Mouse (Mus musculus) gastrocnemius, postnatal 10 days (tissue): Measurements from ENCODE around the gene Fabp7. TPM values are rescaled to one million over a fixed set of nuclear protein-coding genes. Genes with fewer than 3 reads are reported as not detected.

ENCODE experiments used
- DNase-seq: peaks from one replicate; pipeline ENCODE4 v3.0.0; 2021; ENCODE audit warnings: mixed read lengths
- total RNA-seq, 2 experiments: library from RNA; stranded (reverse); gene quantifications; 2 replicates each; pipeline ENCODE4 v1.2.3; 2021

The Fabp7 gene
- total RNA-seq, 2 experiments from 2014 or later: 1.6 to 1.8 TPM

DNA sequence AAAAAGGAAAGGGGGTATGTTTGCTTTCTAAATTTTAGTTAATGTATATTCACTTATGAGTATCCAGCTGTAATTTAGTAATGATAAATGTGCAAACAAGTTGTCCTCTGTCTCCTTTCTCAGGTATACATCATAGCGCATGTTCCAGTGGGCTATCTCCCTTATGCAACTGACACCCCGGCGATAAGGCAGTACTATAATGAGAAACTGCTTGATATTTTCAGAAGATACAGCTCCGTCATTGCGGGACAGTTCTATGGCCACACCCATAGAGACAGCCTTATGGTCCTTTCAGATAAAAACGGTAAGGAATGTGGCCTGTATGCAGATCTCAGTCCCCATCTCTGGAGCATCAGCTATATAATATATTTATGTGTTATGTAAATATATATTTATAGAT is 23.1 kb downstream of the Fabp7 start:
- no peak for DNase-seq

GRCm38 (mm10) chr10:57812161-57812856 is 27.6 kb downstream of the Fabp7 start:
- no peak for DNase-seq

GRCm38 (mm10) chr10:57814295-57814694 is 29.6 kb downstream of the Fabp7 start:
- DNase-seq: no peak

- DNase-seq: no peak
Measured at GRCm38 (mm10) chr10:57815869-57816268, 31.2 kb downstream of the Fabp7 start.

GRCm38 (mm10) chr10:57819209-57819608 is 34.5 kb downstream of the Fabp7 start:
- no peak for DNase-seq

- DNase-seq: no peak
Measured at GRCm38 (mm10) chr10:57822473-57822872, 37.8 kb downstream of the Fabp7 start.

GRCm38 (mm10) chr10:57828649-57829048 is 44.0 kb downstream of the Fabp7 start:
- no peak for DNase-seq

GRCm38 (mm10) chr10:57829621-57830020 is 44.9 kb downstream of the Fabp7 start:
- DNase-seq: no peak

DNA sequence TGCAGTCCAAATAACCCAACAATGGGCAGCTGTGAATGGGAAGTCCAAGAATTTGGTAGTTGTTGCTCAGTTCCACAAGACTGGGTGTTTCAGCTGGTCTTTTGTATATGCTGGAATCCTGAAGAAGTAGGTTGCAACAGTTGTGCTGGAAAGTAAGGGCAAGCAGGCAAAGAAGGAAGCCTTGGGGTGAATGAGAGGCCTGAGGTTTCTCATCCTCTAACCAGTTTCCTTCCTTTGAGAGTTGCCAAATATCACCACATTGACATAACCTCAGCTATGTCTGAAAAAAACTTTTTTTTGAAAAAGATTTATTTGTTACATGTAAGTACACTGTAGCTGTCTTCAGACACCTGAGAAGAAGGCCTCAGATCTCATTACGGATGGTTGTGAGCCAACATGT is 50.4 kb downstream of the Fabp7 start:
- no peak for DNase-seq

DNA sequence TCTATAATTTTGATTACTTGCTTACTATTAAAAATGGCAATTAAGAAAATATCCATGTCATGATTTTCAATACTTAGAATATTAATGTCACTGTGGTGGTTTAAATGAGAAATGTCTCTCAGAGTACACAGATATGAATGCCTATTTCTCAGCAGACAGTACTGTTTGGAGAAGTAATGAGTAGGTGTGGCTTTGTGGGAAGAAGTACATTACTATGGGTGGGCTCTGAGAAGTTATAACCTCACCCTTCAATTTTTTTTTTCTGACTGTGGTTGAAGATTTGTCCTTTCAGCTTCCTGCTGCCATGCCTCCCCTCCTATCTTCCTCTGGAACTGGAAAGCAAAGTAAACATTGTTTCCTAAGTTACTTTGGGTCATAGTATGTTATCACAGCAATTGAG is 51.3 kb downstream of the Fabp7 start:
- DNase-seq: no peak

Other genes starting within 250 kb of the Fabp7 start
- gene Pkib, start 152.9 kb upstream of the Fabp7 start, total RNA-seq: not detected
- gene Smpdl3a, start 9.5 kb downstream of the Fabp7 start, total RNA-seq: 10 to 100 TPM; 17.2 to 17.5 TPM